Mouse (Mus musculus): ENCODE measurements around the gene Uhrf2. TPM values are rescaled to one million over a fixed set of nuclear protein-coding genes. Genes with fewer than 3 reads are reported as not detected.

Uhrf2 gene
- polyA plus RNA-seq, 1 experiment, result 17.2 TPM

- Histone ChIP-seq H3K36me3 (ENCODE audit: control insufficient read depth, insufficient read depth) (peaks cover 46% of the 10 kb centered on the region), H3K4me3 (no peak overlapping the region), H3ac (ENCODE audit: control insufficient read depth, insufficient read length) (no peak overlapping the region), H3K4me2 (ENCODE audit: low read depth) (no peak overlapping the region), H3K27me3 (ENCODE audit: control insufficient read depth, insufficient read depth, insufficient read length) (no peaks in the 10 kb centered on the region), H3K79me2 (ENCODE audit: control insufficient read depth, insufficient read depth) (no peaks in the 10 kb centered on the region)
- TF ChIP-seq MYOD1 (IDR thresholded peaks at IDR 0.05; ENCODE audit: control insufficient read depth in 1 of 3, insufficient read length in 2 of 3, low read depth in 2 of 3) (no peak), USF1 (IDR thresholded peaks at IDR 0.05; ENCODE audit: low read depth) (peak; percentile 56)
These were observed 65.9 kb downstream of the Uhrf2 start for GRCm38 (mm10) chr19:30096186-30096585.

DNA sequence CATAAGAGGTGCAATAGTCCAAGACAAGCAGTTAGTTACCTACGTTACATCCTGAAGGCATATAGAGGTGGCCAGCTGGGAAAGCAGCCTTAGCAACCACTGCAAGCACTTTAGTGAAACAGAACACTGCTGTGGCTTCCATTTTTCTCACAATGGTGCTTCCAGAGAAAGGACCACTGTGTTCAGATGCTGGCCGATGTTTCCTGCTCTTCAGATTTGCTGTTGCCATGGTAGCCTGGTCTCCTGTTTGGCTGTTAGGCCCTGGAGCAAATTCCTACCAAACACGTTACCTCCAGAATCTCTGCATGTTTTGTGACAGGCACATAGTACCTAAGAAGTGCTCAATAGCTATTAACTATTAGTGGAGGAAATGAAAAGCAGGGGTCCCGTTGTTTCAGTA lies 66.7 kb downstream of the Uhrf2 start:
- Histone ChIP-seq H3K36me3 (ENCODE audit: control insufficient read depth, insufficient read depth) (peaks cover 37% of the 10 kb centered on the region), H3K79me2 (ENCODE audit: control insufficient read depth, insufficient read depth) (no peaks in the 10 kb centered on the region), H3K27me3 (ENCODE audit: control insufficient read depth, insufficient read depth, insufficient read length) (no peaks in the 10 kb centered on the region), H3K4me2 (ENCODE audit: low read depth) (no peak overlapping the region), H3K4me3 (no peak overlapping the region), H3ac (ENCODE audit: control insufficient read depth, insufficient read length) (no peak overlapping the region)
- TF ChIP-seq TCF3 (IDR thresholded peaks at IDR 0.05; ENCODE audit: insufficient read length, low read depth), result no peak
- TF ChIP-seq REST (IDR thresholded peaks at IDR 0.05; ENCODE audit: insufficient read depth, insufficient read length), result no peak
- no peak for TF ChIP-seq POLR2A (IDR thresholded peaks at IDR 0.05; ENCODE audit: insufficient read length, low read depth)
- TF ChIP-seq POLR2AphosphoS2 (IDR thresholded peaks at IDR 0.05; ENCODE audit: insufficient read length, low read depth), result no peak
- no peak for TF ChIP-seq E2F4 (IDR thresholded peaks at IDR 0.05; ENCODE audit: insufficient read depth)
- TF ChIP-seq TCF12 (IDR thresholded peaks at IDR 0.05; ENCODE audit: insufficient read depth, poor library complexity, severe bottlenecking), result no peak
- no peak for TF ChIP-seq USF1 (IDR thresholded peaks at IDR 0.05; ENCODE audit: low read depth)
- TF ChIP-seq MAX (IDR thresholded peaks at IDR 0.05; ENCODE audit: low read depth), result no peak
- no peak for TF ChIP-seq MYOD1 (IDR thresholded peaks at IDR 0.05; ENCODE audit: control insufficient read depth in 1 of 3, insufficient read length in 2 of 3, low read depth in 2 of 3)
- no peak for TF ChIP-seq MYOG (IDR thresholded peaks at IDR 0.05; ENCODE audit: control insufficient read depth in 1 of 3, insufficient read depth in 1 of 3, insufficient read length in 2 of 3, low read depth in 2 of 3)
- no peak for TF ChIP-seq CEBPB (IDR thresholded peaks at IDR 0.05; ENCODE audit: insufficient read depth, poor library complexity, severe bottlenecking)
- TF ChIP-seq SRF (IDR thresholded peaks at IDR 0.05; ENCODE audit: control insufficient read depth, insufficient read length, low read depth), result no peak

- Histone ChIP-seq H3ac (ENCODE audit: control insufficient read depth, insufficient read length) (no peak overlapping the region), H3K4me3 (no peak overlapping the region), H3K4me2 (ENCODE audit: low read depth) (no peak overlapping the region), H3K27me3 (ENCODE audit: control insufficient read depth, insufficient read depth, insufficient read length) (no peaks in the 10 kb centered on the region), H3K36me3 (ENCODE audit: control insufficient read depth, insufficient read depth) (peaks cover 24% of the 10 kb centered on the region), H3K79me2 (ENCODE audit: control insufficient read depth, insufficient read depth) (no peaks in the 10 kb centered on the region)
- TF ChIP-seq POLR2AphosphoS2 (IDR thresholded peaks at IDR 0.05; ENCODE audit: insufficient read length, low read depth), result peak; percentile 26
- TF ChIP-seq REST (IDR thresholded peaks at IDR 0.05; ENCODE audit: insufficient read depth, insufficient read length), result no peak
- TF ChIP-seq SRF (IDR thresholded peaks at IDR 0.05; ENCODE audit: control insufficient read depth, insufficient read length, low read depth), result no peak
- no peak for TF ChIP-seq E2F4 (IDR thresholded peaks at IDR 0.05; ENCODE audit: insufficient read depth)
These were observed 70.3 kb downstream of the Uhrf2 start for GRCm38 (mm10) chr19:30100571-30100970.

DNA sequence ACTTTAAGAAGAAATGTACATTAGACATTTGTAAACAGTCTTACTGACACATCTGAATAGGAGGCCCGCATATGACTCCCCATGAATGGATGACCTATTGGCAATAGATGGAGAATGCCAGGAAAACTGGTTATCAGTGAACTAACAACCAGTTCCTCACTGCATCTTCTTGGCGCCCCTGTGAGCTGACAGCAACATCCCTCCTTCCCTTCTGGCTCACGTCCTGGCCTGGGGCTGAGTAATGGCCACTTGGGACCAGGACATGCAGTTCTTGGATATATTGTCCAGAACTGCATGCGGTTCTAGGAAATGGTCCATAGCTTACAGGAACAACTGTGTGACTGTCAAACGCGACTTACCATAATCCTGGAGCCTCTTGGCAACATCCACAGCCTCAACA lies 72.3 kb downstream of the Uhrf2 start:
- H3K36me3 ChIP-seq (ENCODE audit: control insufficient read depth, insufficient read depth), result peaks cover 7% of the 10 kb centered on the region
- TF ChIP-seq TCF12 (IDR thresholded peaks at IDR 0.05; ENCODE audit: insufficient read depth, poor library complexity, severe bottlenecking) (no peak), MYOD1 (IDR thresholded peaks at IDR 0.05; ENCODE audit: control insufficient read depth in 1 of 3, insufficient read length in 2 of 3, low read depth in 2 of 3) (no peak), POLR2A (IDR thresholded peaks at IDR 0.05; ENCODE audit: insufficient read length, low read depth) (no peak), TCF3 (IDR thresholded peaks at IDR 0.05; ENCODE audit: insufficient read length, low read depth) (no peak), POLR2AphosphoS2 (IDR thresholded peaks at IDR 0.05; ENCODE audit: insufficient read length, low read depth) (no peak), MYOG (IDR thresholded peaks at IDR 0.05; ENCODE audit: control insufficient read depth in 1 of 3, insufficient read depth in 1 of 3, insufficient read length in 2 of 3, low read depth in 2 of 3) (no peak), E2F4 (IDR thresholded peaks at IDR 0.05; ENCODE audit: insufficient read depth) (no peak), MAX (IDR thresholded peaks at IDR 0.05; ENCODE audit: low read depth) (no peak), USF1 (IDR thresholded peaks at IDR 0.05; ENCODE audit: low read depth) (no peak)

DNA sequence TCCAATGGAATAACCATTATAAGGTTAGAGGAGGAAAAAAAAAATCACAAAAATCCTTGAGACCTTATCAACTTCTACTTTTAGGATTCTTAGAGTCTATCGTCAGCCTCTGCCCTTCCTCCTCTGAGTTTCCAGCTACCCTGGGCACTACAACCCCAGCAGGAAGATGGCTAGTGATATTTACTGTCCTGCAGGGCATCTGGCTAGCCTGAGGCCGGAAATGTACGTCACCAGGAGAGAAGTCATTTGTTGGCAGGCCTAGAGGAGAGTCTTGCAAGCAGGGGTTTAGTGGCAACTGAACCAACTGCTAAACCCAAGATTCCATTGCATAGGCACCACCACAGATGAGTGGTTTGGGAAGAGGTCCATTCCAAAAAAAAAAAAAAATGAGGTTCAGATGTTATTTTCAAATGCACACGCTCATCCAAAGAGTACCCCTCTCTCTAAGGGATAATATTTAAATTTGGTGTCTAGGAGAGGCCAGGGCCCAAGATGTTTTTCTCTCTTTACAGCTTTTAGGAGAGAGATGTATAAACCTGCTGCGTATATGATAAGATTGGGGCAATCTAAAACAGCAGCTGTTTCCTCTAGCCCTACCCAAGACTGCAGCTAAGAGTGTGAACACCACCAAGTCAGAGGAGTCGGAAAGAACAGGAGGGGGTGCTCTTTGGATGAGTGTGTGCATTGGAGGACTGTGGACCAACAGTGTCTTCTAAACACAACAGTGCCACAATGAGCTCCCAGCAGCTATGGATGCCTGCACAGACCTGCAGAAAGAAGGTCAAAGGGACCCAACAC lies 74.9 kb downstream of the Uhrf2 start:
- no peaks in the 10 kb centered on the region for H3K27me3 ChIP-seq (ENCODE audit: control insufficient read depth, insufficient read depth, insufficient read length)
- H3K4me3 ChIP-seq, result no peak overlapping the region
- no peak for TF ChIP-seq TCF3 (IDR thresholded peaks at IDR 0.05; ENCODE audit: insufficient read length, low read depth)
- TF ChIP-seq MYOD1 (IDR thresholded peaks at IDR 0.05; ENCODE audit: control insufficient read depth in 1 of 3, insufficient read length in 2 of 3, low read depth in 2 of 3), result no peak
- no peak for TF ChIP-seq POLR2AphosphoS2 (IDR thresholded peaks at IDR 0.05; ENCODE audit: insufficient read length, low read depth)
- no peak for TF ChIP-seq USF1 (IDR thresholded peaks at IDR 0.05; ENCODE audit: low read depth)
- TF ChIP-seq SRF (IDR thresholded peaks at IDR 0.05; ENCODE audit: control insufficient read depth, insufficient read length, low read depth), result no peak
- no peak for TF ChIP-seq MAX (IDR thresholded peaks at IDR 0.05; ENCODE audit: low read depth)
- no peak for TF ChIP-seq REST (IDR thresholded peaks at IDR 0.05; ENCODE audit: insufficient read depth, insufficient read length)
- no peak for TF ChIP-seq TCF12 (IDR thresholded peaks at IDR 0.05; ENCODE audit: insufficient read depth, poor library complexity, severe bottlenecking)
- no peaks in the 10 kb centered on the region for H3K79me2 ChIP-seq (ENCODE audit: control insufficient read depth, insufficient read depth)
- no peak overlapping the region for H3ac ChIP-seq (ENCODE audit: control insufficient read depth, insufficient read length)
- no peaks in the 10 kb centered on the region for H3K36me3 ChIP-seq (ENCODE audit: control insufficient read depth, insufficient read depth)
- no peak overlapping the region for H3K4me2 ChIP-seq (ENCODE audit: low read depth)

More for the DNA sequence above, 72.3 kb downstream of the Uhrf2 start:
- Histone ChIP-seq H3ac (ENCODE audit: control insufficient read depth, insufficient read length) (no peak overlapping the region), H3K4me3 (no peak overlapping the region), H3K27me3 (ENCODE audit: control insufficient read depth, insufficient read depth, insufficient read length) (no peaks in the 10 kb centered on the region), H3K4me2 (ENCODE audit: low read depth) (no peak overlapping the region), H3K79me2 (ENCODE audit: control insufficient read depth, insufficient read depth) (no peaks in the 10 kb centered on the region)

Measured in myocyte (in vitro differentiated cells).